Mouse (Mus musculus) small intestine, adult 2 months (tissue): Measurements from ENCODE around the gene Cubn. TPM values are rescaled to one million over a fixed set of nuclear protein-coding genes. Genes with fewer than 3 reads are reported as not detected.

Experiments used
- H3K27ac ChIP-seq: fragments of 200-500 bp; 2 replicates; pipeline ENCODE4 v1.5.1; 2012; ENCODE audit warnings: low read depth, low read length, control low read depth, inconsistent platforms; ENCODE audit not compliant: insufficient read depth
- H3K27me3 ChIP-seq: fragments of 200-500 bp; 2 replicates; pipeline ENCODE4 v1.6.1; 2012; ENCODE audit warnings: mild to moderate bottlenecking, moderate library complexity, low read length, inconsistent platforms; ENCODE audit not compliant: control insufficient read depth, insufficient read depth
- H3K36me3 ChIP-seq: fragments of 200-500 bp; 2 replicates; pipeline ENCODE4 v1.6.1; 2012; ENCODE audit warnings: mild to moderate bottlenecking, low read length, control low read depth, inconsistent platforms; ENCODE audit not compliant: control insufficient read depth, insufficient read depth
- H3K4me1 ChIP-seq: fragments of 200-500 bp; 2 replicates; pipeline ENCODE4 v1.6.1; 2012; ENCODE audit warnings: low read length, inconsistent platforms, mixed read lengths; ENCODE audit not compliant: control insufficient read depth, insufficient read depth, insufficient read length
- H3K4me3 ChIP-seq: fragments of 200-500 bp; 2 replicates; pipeline ENCODE4 v1.5.1; 2012; ENCODE audit warnings: low read depth, mild to moderate bottlenecking, control low read depth, inconsistent platforms, low read length, moderate library complexity
- CTCF ChIP-seq: fragments of 200-500 bp; IDR thresholded peaks from 2 replicates; pipeline ENCODE4 v1.5.1; 2012; ENCODE audit warnings: low read depth, mild to moderate bottlenecking, control low read depth, inconsistent platforms, low read length, moderate library complexity, mixed read lengths; ENCODE audit not compliant: insufficient replicate concordance, insufficient read length; ENCODE audit errors: extremely low read depth
- POLR2A ChIP-seq: fragments of 200-500 bp; IDR thresholded peaks from 2 replicates; pipeline ENCODE4 v1.6.1; 2012; ENCODE audit warnings: low read depth, mild to moderate bottlenecking, control low read depth, inconsistent platforms, low read length, moderate library complexity
- WGBS: fragments of 180-500 bp; shearing (Covaris S2); methylation state at CpG from one replicate; pipeline ENCODE4 v1.1.7; 2018; 5-methylcytosine and 5-hydroxymethylcytosine counted together
- polyA plus RNA-seq: library from polyadenylated mRNA; depleted of rRNA; stranded (reverse); fragments of >200 nt; gene quantifications from 2 replicates; pipeline ENCODE4 v1.2.3, GENCODE M21; 2012

The Cubn gene
- polyA plus RNA-seq, 1 experiment: 29.7 TPM

DNA sequence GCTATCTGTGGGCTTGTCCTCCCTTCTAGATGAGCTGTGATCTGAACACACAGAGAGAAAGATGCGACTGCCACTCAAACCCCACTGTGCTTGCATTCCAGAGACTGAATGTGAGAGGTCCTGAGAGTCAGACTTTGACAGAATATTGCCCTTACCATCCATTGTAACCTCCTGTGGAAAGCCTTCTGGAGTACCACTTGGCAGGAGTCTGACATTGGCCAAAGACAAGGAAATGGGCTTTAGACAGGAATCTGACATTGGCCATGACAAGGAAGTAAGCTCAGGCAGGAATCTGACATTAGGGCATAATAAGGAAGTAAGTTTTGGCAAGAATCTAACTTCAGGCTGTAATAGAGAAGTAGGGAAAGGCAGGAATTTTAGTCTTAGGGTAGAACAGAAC is 118.3 kb downstream of the Cubn start:
- Histone ChIP-seq H3K4me1 (no peaks in the 10 kb centered on the region; the same call in 1 of the 2 replicates), H3K36me3 (no peaks in the 10 kb centered on the region), H3K27ac (peak overlapping the region; percentile 25; the same call in 1 of the 2 replicates), H3K4me3 (no peak overlapping the region), H3K27me3 (no peaks in the 10 kb centered on the region)
- WGBS: 71% methylated on average over 1 of the region's 1 CpGs
- TF ChIP-seq POLR2A: no peak
- no peak for TF ChIP-seq CTCF

DNA sequence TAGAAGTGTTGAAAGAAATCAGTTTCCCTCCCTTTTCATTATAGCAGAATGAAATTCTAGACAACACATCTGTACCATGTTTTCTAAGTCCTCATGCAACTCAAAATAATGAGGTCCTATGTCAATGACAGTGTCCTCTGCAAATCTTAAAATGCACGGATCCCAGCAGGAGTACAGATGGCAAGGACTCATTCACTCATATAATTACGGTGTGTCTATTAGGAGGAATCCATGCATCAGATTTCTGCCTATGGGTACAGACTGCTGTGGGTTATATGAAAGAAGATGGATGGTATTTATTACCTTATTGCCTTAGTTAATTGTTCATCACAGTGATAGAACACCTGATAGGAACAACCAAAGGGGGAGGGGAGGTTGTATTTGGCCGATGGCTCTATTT is 118.8 kb downstream of the Cubn start:
- no peak for TF ChIP-seq CTCF
- TF ChIP-seq POLR2A: no peak
- Histone ChIP-seq H3K27ac (peak overlapping the region; percentile 16; the same call in 1 of the 2 replicates), H3K4me1 (no peaks in the 10 kb centered on the region; the same call in 1 of the 2 replicates), H3K36me3 (no peaks in the 10 kb centered on the region), H3K27me3 (no peaks in the 10 kb centered on the region), H3K4me3 (no peak overlapping the region)
- 32% methylated on average over 3 of the region's 3 CpGs for WGBS

DNA sequence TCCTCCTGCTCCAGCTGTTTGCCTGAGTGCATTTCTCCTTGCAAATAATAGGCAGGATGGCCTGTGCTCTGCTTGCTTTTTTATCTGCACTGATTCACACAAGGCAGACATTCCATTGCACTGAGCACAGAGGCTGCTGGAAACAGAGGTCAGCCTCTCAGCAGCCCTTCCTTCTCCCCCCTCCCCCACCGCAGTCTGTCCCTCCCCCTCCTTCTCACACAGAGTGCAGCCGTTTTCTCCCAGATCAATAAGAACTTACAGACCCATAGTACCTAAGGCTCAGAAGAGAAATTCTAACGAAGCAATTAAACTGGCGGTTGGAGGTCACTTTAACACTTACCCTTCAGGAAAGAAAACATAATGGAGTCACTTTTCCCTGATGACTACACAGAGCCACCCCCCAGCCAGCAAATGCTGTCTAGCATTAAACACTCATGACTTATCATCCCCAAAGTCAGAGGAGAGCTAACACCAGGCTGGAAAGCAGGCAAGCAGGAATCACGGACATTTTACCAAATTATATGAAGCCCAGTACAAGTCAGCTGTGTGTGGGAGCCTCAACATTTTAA is 119.3 kb downstream of the Cubn start:
- peak overlapping the region; percentile 16; the same call in 1 of the 2 replicates for H3K27ac ChIP-seq
- 28% methylated on average over 5 of the region's 5 CpGs for WGBS

DNA sequence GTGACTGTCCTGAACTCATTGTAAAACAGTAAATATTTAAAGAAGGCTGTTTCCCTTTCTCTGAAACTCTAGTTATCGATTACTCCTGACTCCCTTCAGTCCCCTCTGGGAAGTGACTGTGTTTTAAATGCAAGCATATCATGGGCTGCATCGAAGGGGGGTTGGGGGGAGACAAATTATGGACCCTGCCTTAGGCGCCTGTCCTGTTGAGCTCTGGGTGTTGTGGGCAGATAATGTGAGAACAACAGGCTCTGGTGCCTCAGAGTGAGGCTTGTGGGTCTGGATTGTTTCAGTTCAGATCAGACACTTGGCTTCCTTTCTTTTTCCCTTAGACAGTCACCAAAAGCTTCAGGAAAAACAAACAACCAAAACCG is 119.8 kb downstream of the Cubn start:
- Histone ChIP-seq H3K36me3 (no peaks in the 10 kb centered on the region), H3K27ac (peak overlapping the region; percentile 68), H3K4me1 (no peaks in the 10 kb centered on the region; the same call in 1 of the 2 replicates), H3K27me3 (no peaks in the 10 kb centered on the region), H3K4me3 (no peak overlapping the region)
- TF ChIP-seq POLR2A: no peak
- no peak for TF ChIP-seq CTCF
- 19% methylated on average over 4 of the region's 4 CpGs for WGBS

More for the DNA sequence above, 119.3 kb downstream of the Cubn start:
- no peaks in the 10 kb centered on the region for H3K27me3 ChIP-seq
- TF ChIP-seq CTCF (no peak), POLR2A (no peak)
- H3K4me3 ChIP-seq: no peak overlapping the region
- H3K36me3 ChIP-seq: no peaks in the 10 kb centered on the region
- no peaks in the 10 kb centered on the region; the same call in 1 of the 2 replicates for H3K4me1 ChIP-seq

DNA sequence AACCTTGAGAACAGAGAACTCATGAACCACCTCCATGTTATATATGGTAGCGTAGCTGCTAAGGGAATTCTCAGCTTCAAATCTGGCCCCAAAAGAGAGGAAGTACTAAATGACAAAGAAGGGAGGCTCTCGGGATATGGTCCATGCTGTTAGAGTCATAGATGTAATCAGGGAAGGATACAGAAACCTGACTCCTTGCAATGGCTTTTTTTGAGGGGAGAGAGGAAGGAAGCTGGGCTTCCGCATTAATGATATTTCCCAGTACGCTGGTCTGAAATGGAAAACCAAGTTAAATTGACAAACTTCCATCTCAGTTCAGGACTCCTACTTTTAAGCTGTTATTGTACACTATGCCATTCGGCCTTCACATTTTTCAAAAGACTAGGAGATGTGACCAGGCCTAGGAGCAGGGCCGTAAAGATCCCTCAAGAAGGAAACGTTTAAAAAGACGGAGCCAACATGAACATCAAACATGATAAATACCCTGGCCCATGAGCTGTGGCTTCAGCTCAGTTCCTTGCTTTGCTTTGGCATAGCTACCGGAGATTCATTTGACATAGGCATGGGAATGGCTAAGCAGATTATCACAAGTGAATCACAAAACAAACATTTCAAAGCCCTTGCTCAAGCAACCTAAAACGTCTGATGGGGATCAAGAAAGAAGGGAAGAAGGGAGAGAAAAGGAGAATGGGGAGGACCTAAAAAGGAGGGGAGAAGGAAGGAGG is 120.4 kb downstream of the Cubn start:
- Histone ChIP-seq H3K4me1 (no peaks in the 10 kb centered on the region; the same call in 1 of the 2 replicates), H3K27me3 (no peaks in the 10 kb centered on the region), H3K4me3 (no peak overlapping the region), H3K27ac (peak overlapping the region; percentile 68), H3K36me3 (no peaks in the 10 kb centered on the region)
- no peak for TF ChIP-seq POLR2A
- 61% methylated on average over 10 of the region's 10 CpGs for WGBS

DNA sequence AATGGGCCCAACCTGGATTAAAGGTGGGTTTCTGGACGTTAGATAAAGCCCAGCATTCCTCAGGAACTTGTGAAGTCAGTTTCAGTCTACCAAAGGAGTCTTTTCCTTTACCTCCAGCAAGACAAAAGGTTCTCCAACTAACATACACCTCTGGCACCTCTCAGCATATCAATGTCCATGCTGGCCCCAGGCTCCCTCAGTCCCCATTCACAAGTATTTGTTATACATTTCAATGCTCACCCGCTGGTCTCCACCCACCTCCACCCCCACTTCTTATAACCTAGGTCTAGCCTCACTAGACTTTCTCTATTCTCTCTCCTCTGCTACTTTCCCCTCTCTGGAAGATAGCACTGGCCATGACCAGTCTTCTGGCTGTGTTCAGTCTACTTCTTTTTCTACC is 121.1 kb downstream of the Cubn start:
- WGBS: 81% methylated on average over 2 of the region's 2 CpGs
- Histone ChIP-seq H3K27me3 (no peaks in the 10 kb centered on the region), H3K4me3 (no peak overlapping the region), H3K27ac (no peak overlapping the region), H3K36me3 (no peaks in the 10 kb centered on the region), H3K4me1 (no peaks in the 10 kb centered on the region; the same call in 1 of the 2 replicates)
- TF ChIP-seq CTCF: no peak
- TF ChIP-seq POLR2A: no peak

DNA sequence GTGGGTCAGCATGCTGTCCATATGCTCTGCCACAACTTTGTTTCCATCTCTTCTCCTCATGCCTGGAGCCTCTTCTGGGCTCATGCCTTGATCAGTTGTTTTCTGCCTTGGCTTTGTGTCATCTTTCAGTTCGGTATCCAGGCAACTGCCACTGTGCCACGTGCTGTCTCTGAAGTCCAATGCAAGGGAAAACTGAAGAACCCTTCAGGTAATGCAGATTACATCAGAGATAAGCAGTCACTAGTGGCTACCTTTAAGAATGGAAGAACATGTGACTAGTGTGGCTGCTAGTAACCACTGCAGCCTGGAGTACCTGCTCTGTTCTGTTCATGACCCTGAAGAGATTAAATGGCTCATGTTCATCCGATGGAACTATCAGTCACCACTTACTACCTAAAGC is 123.1 kb downstream of the Cubn start:
- Histone ChIP-seq H3K4me1 (no peaks in the 10 kb centered on the region; the same call in 1 of the 2 replicates), H3K36me3 (no peaks in the 10 kb centered on the region), H3K27ac (no peak overlapping the region), H3K27me3 (no peaks in the 10 kb centered on the region; the same call in 1 of the 2 replicates), H3K4me3 (no peak overlapping the region)
- TF ChIP-seq CTCF (no peak), POLR2A (no peak)
- 72% methylated on average over 3 of the region's 3 CpGs for WGBS
